Mouse (Mus musculus) gastrocnemius, postnatal 10 days (tissue): Measurements from ENCODE around the gene Tsen2. TPM values are rescaled to one million over a fixed set of nuclear protein-coding genes. Genes with fewer than 3 reads are reported as not detected.

ENCODE experiments used
- DNase-seq: peaks from one replicate; pipeline ENCODE4 v3.0.0; 2021; ENCODE audit warnings: mixed read lengths
- total RNA-seq, 2 experiments: library from RNA; stranded (reverse); gene quantifications; 2 replicates each; pipeline ENCODE4 v1.2.3; 2021

Tsen2 gene
- total RNA-seq, 2 experiments from 2014 or later: 8.2 to 9.6 TPM

- no peak for DNase-seq
Measured at GRCm38 (mm10) chr6:115541676-115542275, 2.7 kb upstream of the Tsen2 start.

GRCm38 (mm10) chr6:115542341-115542740 is 2.1 kb upstream of the Tsen2 start:
- DNase-seq: no peak

- peak; percentile 58 for DNase-seq
Measured at GRCm38 (mm10) chr6:115546276-115546675, 1.8 kb downstream of the Tsen2 start.

GRCm38 (mm10) chr6:115555485-115555884 is 11.0 kb downstream of the Tsen2 start:
- no peak for DNase-seq

- no peak for DNase-seq
Measured at GRCm38 (mm10) chr6:115558176-115558575, 13.7 kb downstream of the Tsen2 start.

GRCm38 (mm10) chr6:115559651-115560632 is 15.5 kb downstream of the Tsen2 start:
- no peak for DNase-seq

GRCm38 (mm10) chr6:115565479-115566045 is 21.1 kb downstream of the Tsen2 start:
- DNase-seq: peak; percentile 15

GRCm38 (mm10) chr6:115574171-115574570 is 29.7 kb downstream of the Tsen2 start:
- DNase-seq: no peak

- no peak for DNase-seq
Measured at GRCm38 (mm10) chr6:115577407-115577806, 32.9 kb downstream of the Tsen2 start.

- DNase-seq: no peak
Measured at GRCm38 (mm10) chr6:115577941-115578340, 33.5 kb downstream of the Tsen2 start.

- no peak for DNase-seq
Measured at GRCm38 (mm10) chr6:115580810-115581209, 36.3 kb downstream of the Tsen2 start.

GRCm38 (mm10) chr6:115582328-115583115 is 38.1 kb downstream of the Tsen2 start:
- DNase-seq: no peak

GRCm38 (mm10) chr6:115583430-115584125 is 39.1 kb downstream of the Tsen2 start:
- no peak for DNase-seq

- no peak for DNase-seq
Measured at GRCm38 (mm10) chr6:115584176-115584575, 39.7 kb downstream of the Tsen2 start.

- DNase-seq: peak; percentile 28
Measured at GRCm38 (mm10) chr6:115586321-115586720, 41.9 kb downstream of the Tsen2 start.

GRCm38 (mm10) chr6:115591692-115592359 is 47.4 kb downstream of the Tsen2 start:
- no peak for DNase-seq

GRCm38 (mm10) chr6:115592458-115592857 is 48.0 kb downstream of the Tsen2 start, which contains the start of gene Mkrn2os:
Gene Mkrn2os (minus strand): TSS chr6:115592576.
- no peak for DNase-seq

- no peak for DNase-seq
Measured at GRCm38 (mm10) chr6:115593252-115593651, 48.8 kb downstream of the Tsen2 start.

GRCm38 (mm10) chr6:115594463-115594862 is 50.0 kb downstream of the Tsen2 start:
- no peak for DNase-seq

GRCm38 (mm10) chr6:115595667-115596066 is 51.2 kb downstream of the Tsen2 start:
- DNase-seq: no peak

GRCm38 (mm10) chr6:115601322-115601714 is 56.9 kb downstream of the Tsen2 start:
- no peak for DNase-seq
